In the genomic region with DNA sequence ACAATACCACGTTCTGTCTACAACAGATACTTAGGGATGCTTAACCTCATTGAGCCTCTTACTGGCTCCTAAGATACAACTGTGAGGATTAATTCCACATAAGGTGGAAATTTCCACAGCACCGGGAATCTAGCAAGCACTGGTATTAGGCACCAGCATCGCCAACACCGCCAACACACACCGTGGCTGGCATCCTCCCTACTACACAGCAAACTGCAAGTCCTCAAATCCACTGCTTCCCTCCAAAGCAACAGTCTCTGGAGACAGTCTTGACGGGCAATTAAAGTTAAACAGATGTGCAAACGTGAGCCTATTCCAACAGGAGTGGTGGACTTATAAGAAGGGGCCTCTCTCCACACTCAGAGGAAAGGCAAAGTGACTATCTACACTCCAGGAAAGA, we compare ENCODE assay signal across 25 mouse cellular contexts. TPM values are rescaled to one million over a fixed set of nuclear protein-coding genes. Genes with fewer than 3 reads are reported as not detected.
DNase-seq lines count a peak whose midpoint lies in the region; ATAC-seq lines count a peak whose summit lies in the region.
"Had no signal": no experiment of that assay in that cellular context is flagged by ENCODE, and none has a peak within 500 bp of the region (broad histone marks: within the 10 kb centered on the region; RNA-seq: fewer than 3 reads in every experiment).

No protein-coding gene starts in this region.

- 0 out of 2 replicates have a peak overlapping the region, but pooled peaks have one; percentile 22 for H3K27ac ChIP-seq in intestine, embryonic 15.5 days
- H3K27ac ChIP-seq in intestine, embryonic 16.5 days (ENCODE audit: low read length) = no peak overlapping the region
- peak overlapping the region; percentile 58 for H3K27ac ChIP-seq in limb, embryonic 10.5 days
- H3K27ac ChIP-seq in limb, embryonic 15.5 days = peak overlapping the region; percentile 79
- no peak overlapping the region for H3K27ac ChIP-seq in heart, embryonic 12.5 days (ENCODE audit: poor library complexity, severe bottlenecking)
- H3K27ac ChIP-seq: heart, adult 2 months; heart, embryonic 15.5 days; hindbrain, embryonic 13.5 days; kidney, embryonic 15.5 days; liver, embryonic 15.5 days; lung, embryonic 15.5 days; midbrain, embryonic 10.5 days; midbrain, embryonic 15.5 days had no signal

- H3K4me2 ChIP-seq in intestine, embryonic 15.5 days (replicated peaks) = no peak overlapping the region
- no peak overlapping the region for H3K4me2 ChIP-seq in intestine, embryonic 16.5 days (ENCODE audit: low read depth, low read length)
- H3K4me2 ChIP-seq in limb, embryonic 15.5 days = no peak overlapping the region
- no peak overlapping the region for H3K4me2 ChIP-seq in heart, embryonic 12.5 days
- H3K4me2 ChIP-seq: heart, embryonic 15.5 days; hindbrain, embryonic 13.5 days; kidney, embryonic 15.5 days; liver, embryonic 15.5 days; lung, embryonic 15.5 days; midbrain, embryonic 15.5 days had no signal

- ATAC-seq in intestine, embryonic 15.5 days = no peak
- ATAC-seq in intestine, embryonic 16.5 days = no peak
- ATAC-seq in limb, embryonic 15.5 days (ENCODE audit: insufficient number of reproducible peaks, low FRiP score, low TSS enrichment, low read depth) = no peak
- no peak for ATAC-seq in heart, embryonic 12.5 days (ENCODE audit: insufficient number of reproducible peaks, low FRiP score)
- ATAC-seq: forebrain, postnatal 0 days had no signal

- DNase-seq in brain, adult 2 months (ENCODE audit: low read depth, low spot score) = peak; percentile 55
- DNase-seq in limb, embryonic 10.5 days (ENCODE audit: low spot score) = no peak
- no peak for DNase-seq in frontal cortex, adult 2 months (ENCODE audit: extremely low spot score in 1 of 2, low spot score in 1 of 2)
- DNase-seq in right cerebral cortex, postnatal 14 days = no peak
- DNase-seq: adrenal gland, postnatal 36 days; cerebellum, adult 2 months; cerebellum, postnatal 14 days; forebrain, postnatal 0 days; heart, adult 2 months; kidney, adult 11 months; kidney, postnatal 36 days; right cerebral cortex, postnatal 4 days; thymus, adult 2 months; thymus, postnatal 36 days had no signal

- no peaks in the 10 kb centered on the region for H3K9me3 ChIP-seq in intestine, embryonic 15.5 days
- H3K9me3 ChIP-seq in intestine, embryonic 16.5 days (ENCODE audit: control insufficient read depth, low read length) = no peaks in the 10 kb centered on the region
- H3K9me3 ChIP-seq in limb, embryonic 10.5 days (replicated peaks) = no peaks in the 10 kb centered on the region
- no peaks in the 10 kb centered on the region for H3K9me3 ChIP-seq in limb, embryonic 15.5 days
- H3K9me3 ChIP-seq in heart, embryonic 12.5 days (replicated peaks) = no peaks in the 10 kb centered on the region
- H3K9me3 ChIP-seq: heart, embryonic 15.5 days; hindbrain, embryonic 13.5 days; kidney, embryonic 15.5 days; liver, embryonic 15.5 days; lung, embryonic 15.5 days; midbrain, embryonic 15.5 days had no signal

- H3K36me3 ChIP-seq in intestine, embryonic 15.5 days = peaks cover 10% of the 10 kb centered on the region
- peaks cover 4% of the 10 kb centered on the region; the same call in 1 of the 2 replicates for H3K36me3 ChIP-seq in intestine, embryonic 16.5 days (ENCODE audit: control insufficient read depth, insufficient read depth, low read length)
- peaks cover 25% of the 10 kb centered on the region for H3K36me3 ChIP-seq in limb, embryonic 10.5 days
- H3K36me3 ChIP-seq in limb, embryonic 15.5 days = peaks cover 22% of the 10 kb centered on the region
- peaks cover 24% of the 10 kb centered on the region for H3K36me3 ChIP-seq in heart, embryonic 12.5 days

- 68% methylated on average over 7 of the region's 7 CpGs for WGBS in intestine, embryonic 15.5 days
- WGBS in intestine, embryonic 16.5 days = 67% methylated on average over 7 of the region's 7 CpGs
- WGBS in limb, embryonic 10.5 days = 83% methylated on average over 7 of the region's 7 CpGs
- 44% methylated on average over 7 of the region's 7 CpGs for WGBS in limb, embryonic 15.5 days
- whole genome bisulfite sequencing in heart, embryonic 12.5 days = 69% methylated on average over 7 of the region's 7 CpGs

- H3K4me3 ChIP-seq in intestine, embryonic 15.5 days (replicated peaks) = no peak overlapping the region
- H3K4me3 ChIP-seq in intestine, embryonic 16.5 days (ENCODE audit: low read length) = no peak overlapping the region
- H3K4me3 ChIP-seq in limb, embryonic 10.5 days = no peak overlapping the region
- no peak overlapping the region for H3K4me3 ChIP-seq in limb, embryonic 15.5 days
- no peak overlapping the region for H3K4me3 ChIP-seq in heart, embryonic 12.5 days
- H3K4me3 ChIP-seq: heart, adult 2 months; heart, embryonic 15.5 days; hindbrain, embryonic 13.5 days; kidney, embryonic 15.5 days; liver, embryonic 15.5 days; lung, embryonic 15.5 days; midbrain, embryonic 10.5 days; midbrain, embryonic 15.5 days had no signal

- H3K27me3 ChIP-seq in intestine, embryonic 15.5 days (replicated peaks) = no peaks in the 10 kb centered on the region; the same call in 1 of the 2 replicates
- no peaks in the 10 kb centered on the region for H3K27me3 ChIP-seq in intestine, embryonic 16.5 days (replicated peaks; ENCODE audit: control insufficient read depth, insufficient read depth, low read length)
- no peaks in the 10 kb centered on the region for H3K27me3 ChIP-seq in limb, embryonic 10.5 days (ENCODE audit: low read depth, poor library complexity, severe bottlenecking)
- H3K27me3 ChIP-seq in limb, embryonic 15.5 days = no peaks in the 10 kb centered on the region
- 0 out of 2 replicates have a peak, but pooled peaks cover 3% of the 10 kb centered on the region for H3K27me3 ChIP-seq in heart, embryonic 12.5 days (replicated peaks)

- no peak overlapping the region for H3K9ac ChIP-seq in intestine, embryonic 15.5 days
- H3K9ac ChIP-seq in intestine, embryonic 16.5 days (ENCODE audit: low read depth, low read length) = no peak overlapping the region
- no peak overlapping the region for H3K9ac ChIP-seq in limb, embryonic 15.5 days
- H3K9ac ChIP-seq in heart, embryonic 12.5 days = no peak overlapping the region
- H3K9ac ChIP-seq: forebrain, postnatal 0 days; heart, embryonic 15.5 days; hindbrain, embryonic 13.5 days; kidney, embryonic 15.5 days; liver, embryonic 15.5 days; lung, embryonic 15.5 days; midbrain, embryonic 15.5 days had no signal

- peaks cover 11% of the 10 kb centered on the region for H3K4me1 ChIP-seq in intestine, embryonic 15.5 days (replicated peaks)
- peaks cover 6% of the 10 kb centered on the region for H3K4me1 ChIP-seq in intestine, embryonic 16.5 days (ENCODE audit: control insufficient read depth, insufficient read depth, low read length)
- H3K4me1 ChIP-seq in limb, embryonic 10.5 days = peaks cover 39% of the 10 kb centered on the region
- peaks cover 37% of the 10 kb centered on the region for H3K4me1 ChIP-seq in limb, embryonic 15.5 days
- peaks cover 18% of the 10 kb centered on the region for H3K4me1 ChIP-seq in heart, embryonic 12.5 days (replicated peaks)
- H3K4me1 ChIP-seq: hindbrain, embryonic 13.5 days; midbrain, embryonic 15.5 days had no signal

RNA-seq across cellular contexts. Expression of a gene that starts 8.7 kb away (rescaled TPM):
- 107 and 115 TPM in 2 replicates for polyA plus RNA-seq in intestine, embryonic 15.5 days (2015; fragmentation: Nextera tagmentation; extraction: Ambion mirVana)
- 99.0 and 114 TPM in 2 replicates for polyA plus RNA-seq in intestine, embryonic 16.5 days (2015; fragmentation: Nextera tagmentation; extraction: Ambion mirVana)
- polyA plus RNA-seq in limb, embryonic 10.5 days (2016; fragmentation: Nextera tagmentation; extraction: Ambion mirVana) = 106 and 112 TPM in 2 replicates
- 91.0 and 99.0 TPM in 2 replicates for polyA plus RNA-seq in limb, embryonic 15.5 days (2015; fragmentation: Nextera tagmentation; extraction: Ambion mirVana)
- polyA plus RNA-seq in heart, embryonic 12.5 days (2016; fragmentation: Nextera tagmentation; extraction: Ambion mirVana) = 111 and 112 TPM in 2 replicates
- 202 and 208 TPM in 2 replicates for polyA plus RNA-seq in frontal cortex, adult 2 months (2012; rRNA removed)

RNA-seq across cellular contexts. Expression of a gene that starts 8.9 kb away (rescaled TPM):
- 40.2 and 43.8 TPM in 2 replicates for polyA plus RNA-seq in intestine, embryonic 15.5 days (2015; fragmentation: Nextera tagmentation; extraction: Ambion mirVana)
- 30.2 and 30.6 TPM in 2 replicates for polyA plus RNA-seq in intestine, embryonic 16.5 days (2015; fragmentation: Nextera tagmentation; extraction: Ambion mirVana)
- polyA plus RNA-seq in limb, embryonic 10.5 days (2016; fragmentation: Nextera tagmentation; extraction: Ambion mirVana) = 90.9 and 100 TPM in 2 replicates
- polyA plus RNA-seq in limb, embryonic 15.5 days (2015; fragmentation: Nextera tagmentation; extraction: Ambion mirVana) = 38.4 and 45.9 TPM in 2 replicates
- polyA plus RNA-seq in heart, embryonic 12.5 days (2016; fragmentation: Nextera tagmentation; extraction: Ambion mirVana) = 44.4 and 50.1 TPM in 2 replicates
- 39.0 and 44.1 TPM in 2 replicates for polyA plus RNA-seq in frontal cortex, adult 2 months (2012; rRNA removed)

RNA-seq across cellular contexts. Expression of a gene that starts 19.1 kb away (rescaled TPM):
- 57.5 and 61.9 TPM in 2 replicates for polyA plus RNA-seq in intestine, embryonic 15.5 days (2015; fragmentation: Nextera tagmentation; extraction: Ambion mirVana)
- 56.6 and 63.7 TPM in 2 replicates for polyA plus RNA-seq in intestine, embryonic 16.5 days (2015; fragmentation: Nextera tagmentation; extraction: Ambion mirVana)
- 159 and 218 TPM in 2 replicates for polyA plus RNA-seq in limb, embryonic 10.5 days (2016; fragmentation: Nextera tagmentation; extraction: Ambion mirVana)
- polyA plus RNA-seq in limb, embryonic 15.5 days (2015; fragmentation: Nextera tagmentation; extraction: Ambion mirVana) = 202 and 204 TPM in 2 replicates
- polyA plus RNA-seq in heart, embryonic 12.5 days (2016; fragmentation: Nextera tagmentation; extraction: Ambion mirVana) = 13.0 and 13.4 TPM in 2 replicates
- 17.6 and 22.6 TPM in 2 replicates for polyA plus RNA-seq in frontal cortex, adult 2 months (2012; rRNA removed)

RNA-seq across cellular contexts. Expression of a gene that starts 45.7 kb away (rescaled TPM):
- 5.4 and 6.2 TPM in 2 replicates for polyA plus RNA-seq in intestine, embryonic 15.5 days (2015; fragmentation: Nextera tagmentation; extraction: Ambion mirVana)
- 5.6 and 7.1 TPM in 2 replicates for polyA plus RNA-seq in intestine, embryonic 16.5 days (2015; fragmentation: Nextera tagmentation; extraction: Ambion mirVana)
- polyA plus RNA-seq in limb, embryonic 10.5 days (2016; fragmentation: Nextera tagmentation; extraction: Ambion mirVana) = 3.3 and 3.4 TPM in 2 replicates
- 9.0 and 9.3 TPM in 2 replicates for polyA plus RNA-seq in limb, embryonic 15.5 days (2015; fragmentation: Nextera tagmentation; extraction: Ambion mirVana)
- polyA plus RNA-seq in heart, embryonic 12.5 days (2016; fragmentation: Nextera tagmentation; extraction: Ambion mirVana) = 6.1 and 6.9 TPM in 2 replicates
- 9.4 and 9.5 TPM in 2 replicates for polyA plus RNA-seq in frontal cortex, adult 2 months (2012; rRNA removed)

RNA-seq across cellular contexts. Expression of a gene that starts 51.2 kb away (rescaled TPM):
- polyA plus RNA-seq in intestine, embryonic 15.5 days (2015; fragmentation: Nextera tagmentation; extraction: Ambion mirVana) = 3.4 and 4.4 TPM in 2 replicates
- polyA plus RNA-seq in intestine, embryonic 16.5 days (2015; fragmentation: Nextera tagmentation; extraction: Ambion mirVana) = 6.8 and 7.5 TPM in 2 replicates
- 0.60 and 0.80 TPM in 2 replicates for polyA plus RNA-seq in limb, embryonic 10.5 days (2016; fragmentation: Nextera tagmentation; extraction: Ambion mirVana)
- 5.5 and 8.3 TPM in 2 replicates for polyA plus RNA-seq in limb, embryonic 15.5 days (2015; fragmentation: Nextera tagmentation; extraction: Ambion mirVana)
- polyA plus RNA-seq in heart, embryonic 12.5 days (2016; fragmentation: Nextera tagmentation; extraction: Ambion mirVana) = 0.51 and 0.72 TPM in 2 replicates
- polyA plus RNA-seq in frontal cortex, adult 2 months (2012; rRNA removed) = 34.0 and 40.3 TPM in 2 replicates

Comparison
In these comparisons a context has a peak if more than half of its experiments do, and no peak if none do; other contexts are left out.
1. H3K27ac ChIP-seq: peak in intestine, embryonic 15.5 days (single experiment), limb, embryonic 10.5 days (single experiment) and limb, embryonic 15.5 days (single experiment); none in intestine, embryonic 16.5 days (single experiment) and heart, embryonic 12.5 days (single experiment).